Mouse (Mus musculus): ENCODE measurements around the gene Fam117a. TPM values are rescaled to one million over a fixed set of nuclear protein-coding genes. Genes with fewer than 3 reads are reported as not detected.

The Fam117a gene
- total and polyA plus RNA-seq, 2 experiments, result 1.8 to 7.4 TPM

- DNase-seq (ENCODE audit: extremely low read depth, low read depth, low spot score), result no peak
- Histone ChIP-seq H3K79me2 (ENCODE audit: control insufficient read depth, insufficient read depth, low read length) (no peaks in the 10 kb centered on the region), H3K36me3 (ENCODE audit: control insufficient read depth, insufficient read depth, low read length) (no peaks in the 10 kb centered on the region), H3K4me1 (ENCODE audit: control insufficient read depth, insufficient read depth, low read length) (no peaks in the 10 kb centered on the region), H3K4me3 (ENCODE audit: insufficient read depth, low read depth, low read length) (no peak overlapping the region), H3K9ac (ENCODE audit: low read depth, low read length) (no peak overlapping the region), H3K27me3 (ENCODE audit: control insufficient read depth, insufficient read depth, low read length) (no peaks in the 10 kb centered on the region), H3K27ac (replicated peaks; ENCODE audit: insufficient read depth, low read depth, low read length) (no peak overlapping the region)
- TF ChIP-seq POLR2A (IDR thresholded peaks at IDR 0.05; ENCODE audit: extremely low read depth, insufficient read depth, low read length) (no peak), CTCF (IDR thresholded peaks at IDR 0.05; ENCODE audit: low read depth, low read length) (no peak)
- 95% methylated on average over 7 of the region's 7 CpGs for WGBS
Observed at GRCm38 (mm10) chr11:95371182-95371581, 34.4 kb downstream of the Fam117a start.

DNA sequence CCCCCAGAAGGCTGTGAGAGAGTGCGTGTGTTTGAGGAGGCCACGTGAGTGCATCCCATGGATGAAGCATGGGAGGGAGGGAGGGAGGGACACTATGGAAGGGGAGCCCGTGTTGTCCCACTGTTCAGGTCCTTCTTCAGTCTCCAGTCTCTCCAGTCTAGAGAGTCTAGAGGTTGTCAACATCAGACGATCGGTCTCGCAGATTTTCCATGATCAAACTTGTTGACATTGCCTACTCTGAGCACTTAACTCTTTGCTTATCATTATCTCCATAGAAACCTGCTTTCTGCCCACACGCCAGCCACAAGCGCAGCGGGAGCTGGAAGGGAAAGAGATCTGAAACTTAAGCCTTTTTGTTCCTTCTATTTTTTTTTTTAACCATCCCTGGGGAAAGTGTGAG, 42.1 kb downstream of the Fam117a start:
- Histone ChIP-seq H3K36me3 (ENCODE audit: control insufficient read depth, insufficient read depth, low read length) (no peaks in the 10 kb centered on the region; the same call in 1 of the 2 replicates), H3K79me2 (ENCODE audit: control insufficient read depth, insufficient read depth, low read length) (no peaks in the 10 kb centered on the region), H3K4me1 (ENCODE audit: control insufficient read depth, insufficient read depth, low read length) (no peaks in the 10 kb centered on the region), H3K4me3 (ENCODE audit: insufficient read depth, low read depth, low read length) (no peak overlapping the region), H3K9ac (ENCODE audit: low read depth, low read length) (no peak overlapping the region), H3K27me3 (ENCODE audit: control insufficient read depth, insufficient read depth, low read length) (no peaks in the 10 kb centered on the region), H3K27ac (replicated peaks; ENCODE audit: insufficient read depth, low read depth, low read length) (no peak overlapping the region)
- no peak for DNase-seq (ENCODE audit: extremely low read depth, low read depth, low spot score)
- TF ChIP-seq POLR2A (IDR thresholded peaks at IDR 0.05; ENCODE audit: extremely low read depth, insufficient read depth, low read length) (no peak), CTCF (IDR thresholded peaks at IDR 0.05; ENCODE audit: low read depth, low read length) (no peak)
- WGBS, result 67% methylated on average over 9 of the region's 9 CpGs

DNA sequence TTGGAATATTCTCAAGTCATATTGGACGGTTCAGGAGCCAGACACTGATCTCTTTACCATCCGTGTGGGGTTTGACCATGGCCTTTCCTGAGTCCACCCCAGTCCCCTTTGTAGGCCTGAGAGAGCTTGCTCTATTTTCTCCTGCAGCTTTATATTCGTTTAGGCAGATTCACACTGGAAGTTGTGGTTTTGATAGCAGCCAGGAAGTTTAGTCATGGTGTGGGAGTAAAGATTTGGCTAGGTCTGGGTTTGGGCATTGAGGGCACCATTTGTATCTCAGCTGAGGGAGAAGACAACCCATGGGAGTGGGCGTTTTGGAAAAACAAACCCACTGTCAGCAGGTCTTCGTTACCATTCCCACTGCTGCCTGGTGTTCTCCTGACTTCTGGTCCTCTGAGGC, 42.7 kb downstream of the Fam117a start:
- no peak overlapping the region for H3K27ac ChIP-seq (replicated peaks; ENCODE audit: insufficient read depth, low read depth, low read length)
- no peaks in the 10 kb centered on the region; the same call in 1 of the 2 replicates for H3K36me3 ChIP-seq (ENCODE audit: control insufficient read depth, insufficient read depth, low read length)
- H3K4me3 ChIP-seq (ENCODE audit: insufficient read depth, low read depth, low read length), result no peak overlapping the region
- 73% methylated on average over 5 of the region's 5 CpGs for WGBS
- H3K27me3 ChIP-seq (ENCODE audit: control insufficient read depth, insufficient read depth, low read length), result no peaks in the 10 kb centered on the region
- no peaks in the 10 kb centered on the region for H3K79me2 ChIP-seq (ENCODE audit: control insufficient read depth, insufficient read depth, low read length)
- H3K9ac ChIP-seq (ENCODE audit: low read depth, low read length), result no peak overlapping the region
- DNase-seq (ENCODE audit: extremely low read depth, low read depth, low spot score), result no peak
- no peak for TF ChIP-seq CTCF (IDR thresholded peaks at IDR 0.05; ENCODE audit: low read depth, low read length)
- no peak for TF ChIP-seq POLR2A (IDR thresholded peaks at IDR 0.05; ENCODE audit: extremely low read depth, insufficient read depth, low read length)
- no peaks in the 10 kb centered on the region for H3K4me1 ChIP-seq (ENCODE audit: control insufficient read depth, insufficient read depth, low read length)

DNA sequence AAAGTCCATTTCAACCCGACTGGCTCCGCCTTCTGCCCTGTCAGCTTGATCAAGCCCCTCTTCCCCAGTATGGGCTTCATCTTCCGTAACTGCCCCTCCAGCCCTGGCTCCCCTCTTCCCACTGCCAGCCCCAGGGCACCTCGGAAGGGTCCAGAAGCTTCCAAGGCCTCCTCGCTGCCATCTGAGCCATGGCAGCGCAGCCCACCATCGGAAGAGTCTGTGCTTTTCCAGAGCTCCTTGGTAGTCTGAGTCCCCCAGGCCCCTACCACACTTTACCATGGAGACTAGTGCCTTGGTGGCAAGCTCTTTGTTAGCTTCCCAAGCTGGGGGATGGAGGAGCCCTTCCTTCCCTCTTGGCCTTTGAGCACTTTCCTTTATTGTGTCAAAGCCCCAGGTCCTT, 43.9 kb downstream of the Fam117a start:
- no peak overlapping the region for H3K9ac ChIP-seq (ENCODE audit: low read depth, low read length)
- no peaks in the 10 kb centered on the region for H3K27me3 ChIP-seq (ENCODE audit: control insufficient read depth, insufficient read depth, low read length)
- TF ChIP-seq POLR2A (IDR thresholded peaks at IDR 0.05; ENCODE audit: extremely low read depth, insufficient read depth, low read length) (no peak), CTCF (IDR thresholded peaks at IDR 0.05; ENCODE audit: low read depth, low read length) (no peak)
- H3K27ac ChIP-seq (replicated peaks; ENCODE audit: insufficient read depth, low read depth, low read length), result no peak overlapping the region
- no peak overlapping the region for H3K4me3 ChIP-seq (ENCODE audit: insufficient read depth, low read depth, low read length)
- H3K79me2 ChIP-seq (ENCODE audit: control insufficient read depth, insufficient read depth, low read length), result peaks cover 4% of the 10 kb centered on the region; the same call in 1 of the 2 replicates
- WGBS, result 93% methylated on average over 7 of the region's 7 CpGs
- H3K36me3 ChIP-seq (ENCODE audit: control insufficient read depth, insufficient read depth, low read length), result no peaks in the 10 kb centered on the region; the same call in 1 of the 2 replicates
- DNase-seq (ENCODE audit: extremely low read depth, low read depth, low spot score), result no peak
- no peaks in the 10 kb centered on the region; the same call in 1 of the 2 replicates for H3K4me1 ChIP-seq (ENCODE audit: control insufficient read depth, insufficient read depth, low read length)

DNA sequence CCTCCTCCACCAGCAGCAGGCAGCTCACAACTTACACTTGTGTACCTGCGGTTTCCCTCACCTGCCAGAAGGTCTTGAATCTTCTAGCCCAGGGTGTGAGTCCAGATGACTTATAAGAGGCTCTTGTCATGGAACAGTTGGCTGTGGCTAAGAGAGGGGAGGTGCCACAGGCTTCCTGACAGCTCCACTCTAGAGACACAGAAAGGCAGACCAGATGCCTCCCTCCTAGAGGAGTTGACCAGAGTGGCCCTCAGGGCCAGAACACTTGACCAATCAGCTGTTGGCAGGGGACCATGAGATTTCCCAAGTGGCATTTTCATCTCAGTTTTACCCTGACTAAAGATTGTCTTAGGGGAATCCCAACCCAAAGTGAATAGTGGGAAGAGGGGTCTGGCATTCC, 44.3 kb downstream of the Fam117a start:
- WGBS, result 95% methylated on average over 1 of the region's 1 CpGs
- Histone ChIP-seq H3K9ac (ENCODE audit: low read depth, low read length) (no peak overlapping the region), H3K4me3 (ENCODE audit: insufficient read depth, low read depth, low read length) (no peak overlapping the region), H3K27ac (replicated peaks; ENCODE audit: insufficient read depth, low read depth, low read length) (no peak overlapping the region), H3K79me2 (ENCODE audit: control insufficient read depth, insufficient read depth, low read length) (peaks cover 4% of the 10 kb centered on the region; the same call in 1 of the 2 replicates), H3K27me3 (ENCODE audit: control insufficient read depth, insufficient read depth, low read length) (no peaks in the 10 kb centered on the region), H3K36me3 (ENCODE audit: control insufficient read depth, insufficient read depth, low read length) (no peaks in the 10 kb centered on the region; the same call in 1 of the 2 replicates), H3K4me1 (ENCODE audit: control insufficient read depth, insufficient read depth, low read length) (no peaks in the 10 kb centered on the region; the same call in 1 of the 2 replicates)
- TF ChIP-seq CTCF (IDR thresholded peaks at IDR 0.05; ENCODE audit: low read depth, low read length) (no peak), POLR2A (IDR thresholded peaks at IDR 0.05; ENCODE audit: extremely low read depth, insufficient read depth, low read length) (no peak)
- no peak for DNase-seq (ENCODE audit: extremely low read depth, low read depth, low spot score)

DNA sequence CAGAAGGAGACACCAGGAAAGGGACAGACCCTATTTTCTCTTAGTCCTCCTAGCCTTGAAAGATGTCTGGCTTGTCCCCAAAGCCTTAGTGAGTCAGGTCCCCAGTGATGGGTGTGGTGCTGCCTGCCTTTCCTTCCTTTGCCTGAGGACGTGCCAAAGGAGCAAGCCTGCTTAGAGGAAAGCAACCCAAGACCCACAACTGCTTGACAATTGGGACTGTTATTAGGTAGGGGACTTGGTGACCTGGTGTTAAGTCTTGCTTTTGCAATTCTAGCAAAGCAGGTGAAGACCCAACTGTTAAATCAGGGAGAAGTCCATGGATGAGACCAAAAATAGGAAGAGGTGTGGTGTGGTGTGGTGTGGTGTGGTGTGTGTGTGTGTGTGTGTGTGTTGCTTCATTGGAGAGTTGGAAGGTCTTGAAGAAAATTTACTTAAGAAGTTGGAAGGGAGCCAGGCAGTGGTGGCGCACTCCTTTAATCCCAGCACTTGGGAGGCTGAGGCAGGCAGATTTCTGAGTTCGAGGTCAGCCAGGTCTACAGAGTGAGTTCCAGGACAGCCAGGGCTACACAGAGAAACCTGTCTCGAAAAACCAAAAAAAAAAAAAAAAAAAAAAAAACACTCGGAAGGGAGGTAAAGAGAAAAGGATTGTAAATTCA, 46.6 kb downstream of the Fam117a start:
- WGBS, result 82% methylated on average over 5 of the region's 5 CpGs
- DNase-seq (ENCODE audit: extremely low read depth, low read depth, low spot score), result no peak
- TF ChIP-seq CTCF (IDR thresholded peaks at IDR 0.05; ENCODE audit: low read depth, low read length) (no peak), POLR2A (IDR thresholded peaks at IDR 0.05; ENCODE audit: extremely low read depth, insufficient read depth, low read length) (no peak)
- H3K27ac ChIP-seq (replicated peaks; ENCODE audit: insufficient read depth, low read depth, low read length), result no peak overlapping the region
- H3K79me2 ChIP-seq (ENCODE audit: control insufficient read depth, insufficient read depth, low read length), result peaks cover 4% of the 10 kb centered on the region; the same call in 1 of the 2 replicates
- H3K27me3 ChIP-seq (ENCODE audit: control insufficient read depth, insufficient read depth, low read length), result no peaks in the 10 kb centered on the region
- H3K36me3 ChIP-seq (ENCODE audit: control insufficient read depth, insufficient read depth, low read length), result peaks cover 6% of the 10 kb centered on the region; the same call in 1 of the 2 replicates
- no peak overlapping the region for H3K9ac ChIP-seq (ENCODE audit: low read depth, low read length)
- H3K4me3 ChIP-seq (ENCODE audit: insufficient read depth, low read depth, low read length), result no peak overlapping the region
- H3K4me1 ChIP-seq (ENCODE audit: control insufficient read depth, insufficient read depth, low read length), result peaks cover 12% of the 10 kb centered on the region
